Mouse (Mus musculus): ENCODE measurements around the gene Ccdc84. TPM values are rescaled to one million over a fixed set of nuclear protein-coding genes. Genes with fewer than 3 reads are reported as not detected.
"Not testable (repeated sequence)": the region's sequence is repeated elsewhere in the genome, so short reads cannot be mapped to it uniquely, and the experiment has no call there.

Ccdc84 gene
- polyA plus RNA-seq, 1 experiment from 2014 or later: 27.1 TPM

DNA sequence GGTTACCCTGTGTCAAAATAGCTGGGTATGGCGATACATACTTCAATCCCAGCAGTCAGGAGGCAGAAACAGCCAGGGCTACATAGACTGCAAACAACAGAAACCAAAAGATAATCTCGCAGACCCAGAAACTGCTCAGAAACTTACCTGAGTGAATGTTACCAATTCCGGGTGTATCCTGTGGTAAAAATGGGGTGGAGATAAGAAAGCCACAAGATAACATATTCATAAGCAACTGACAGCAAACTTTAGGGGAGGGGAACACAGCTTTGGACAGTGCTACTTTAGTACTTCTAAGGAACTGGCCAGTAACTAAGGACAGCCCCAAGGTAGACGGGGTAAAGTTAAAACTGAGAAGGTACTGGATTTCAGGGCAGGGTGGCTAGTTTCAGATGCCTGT, 6.1 kb downstream of the Ccdc84 start:
- WGBS: 88% methylated on average over 4 of the region's 4 CpGs
- H3K4me1 ChIP-seq (replicated peaks; ENCODE audit: control insufficient read depth, insufficient read depth, low read length): peaks cover 3% of the 10 kb centered on the region
- no peak overlapping the region for H3K9ac ChIP-seq (ENCODE audit: low read length)
- no peaks in the 10 kb centered on the region for H3K27me3 ChIP-seq (replicated peaks; ENCODE audit: control insufficient read depth, insufficient read depth, low read length)
- H3K36me3 ChIP-seq (ENCODE audit: control insufficient read depth, insufficient read depth, low read length): peaks cover 65% of the 10 kb centered on the region
- ATAC-seq (replicated peaks; ENCODE audit: low FRiP score, low TSS enrichment, low read depth) (no peak), DNase-seq (ENCODE audit: low spot score) (no peak)
- H3K4me2 ChIP-seq (ENCODE audit: low read length): no peak overlapping the region
- no peaks in the 10 kb centered on the region for H3K9me3 ChIP-seq (ENCODE audit: control insufficient read depth, low read length)
- H3K27ac ChIP-seq (ENCODE audit: low read depth): no peak overlapping the region
- no peak overlapping the region for H3K4me3 ChIP-seq (ENCODE audit: low read depth, low read length)

DNA sequence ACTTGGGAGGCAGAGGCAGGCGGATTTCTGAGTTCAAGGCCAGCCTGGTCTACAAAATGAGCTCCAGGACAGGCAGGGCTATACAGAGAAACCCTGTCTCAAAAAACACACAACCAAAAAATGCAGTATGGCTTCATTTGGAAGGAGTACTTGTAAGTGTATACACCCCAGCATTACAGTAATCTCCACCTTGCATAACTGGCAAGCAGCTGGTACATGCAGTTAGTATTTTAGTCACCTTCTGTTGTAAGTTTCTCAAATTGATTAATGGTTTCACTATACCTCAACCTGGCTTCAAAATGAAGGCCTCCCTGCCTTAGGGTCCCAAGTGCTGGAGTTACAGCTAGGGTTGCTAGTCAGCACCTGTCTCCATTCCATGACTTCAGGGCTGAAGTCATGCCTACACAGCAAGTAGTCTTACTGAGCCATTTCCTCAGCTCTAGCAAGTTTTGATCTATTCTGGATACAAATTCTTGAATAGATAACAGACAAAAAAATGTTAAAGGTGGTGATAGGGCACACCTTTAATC, 6.7 kb downstream of the Ccdc84 start:
- H3K4me1 ChIP-seq (replicated peaks; ENCODE audit: control insufficient read depth, insufficient read depth, low read length): no peaks in the 10 kb centered on the region; the same call in 1 of the 2 replicates
- H3K36me3 ChIP-seq (ENCODE audit: control insufficient read depth, insufficient read depth, low read length): peaks cover 65% of the 10 kb centered on the region
- ATAC-seq (replicated peaks; ENCODE audit: low FRiP score, low TSS enrichment, low read depth): no peak
- no peak for DNase-seq (ENCODE audit: low spot score)
- 91% methylated on average over 1 of the region's 1 CpGs for WGBS
- H3K9ac ChIP-seq (ENCODE audit: low read length): no peak overlapping the region
- H3K9me3 ChIP-seq (ENCODE audit: control insufficient read depth, low read length): no peaks in the 10 kb centered on the region
- H3K4me2 ChIP-seq (ENCODE audit: low read length): no peak overlapping the region
- H3K27me3 ChIP-seq (replicated peaks; ENCODE audit: control insufficient read depth, insufficient read depth, low read length): no peaks in the 10 kb centered on the region
- H3K4me3 ChIP-seq (ENCODE audit: low read depth, low read length): no peak overlapping the region
- no peak overlapping the region for H3K27ac ChIP-seq (ENCODE audit: low read depth)

DNA sequence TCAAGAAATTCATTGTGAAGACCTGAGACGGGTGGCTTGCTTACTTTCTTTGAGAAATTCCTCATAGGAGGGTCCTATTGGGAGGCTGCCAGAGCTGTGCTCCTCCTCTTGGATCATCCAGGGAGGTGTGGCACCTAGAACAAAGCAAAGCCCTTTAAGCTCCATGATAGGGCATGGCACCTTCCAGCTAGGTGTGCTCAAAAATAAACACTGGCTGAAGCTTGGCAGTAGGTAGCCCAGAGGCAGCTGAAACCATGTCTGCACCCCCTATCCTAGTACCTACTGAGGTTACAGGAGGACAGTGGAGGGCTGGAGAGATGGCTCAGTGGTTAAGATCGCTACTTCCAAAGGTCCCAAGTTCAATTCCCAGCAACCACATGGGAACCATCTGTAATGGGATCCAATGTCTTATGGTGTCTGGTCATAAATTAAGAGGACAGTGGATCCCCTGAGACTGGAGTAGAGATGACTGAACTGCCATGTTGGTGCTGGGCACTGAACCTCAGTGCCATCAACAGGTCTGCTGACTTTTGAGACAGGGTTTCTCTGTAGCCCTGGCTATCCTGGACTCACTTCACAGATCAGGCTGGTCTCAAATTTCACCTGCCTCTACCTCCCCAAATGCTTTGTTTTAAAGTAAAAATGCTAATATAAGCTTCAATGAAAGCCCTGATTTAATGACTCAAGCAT, 7.6 kb downstream of the Ccdc84 start:
- Histone ChIP-seq H3K27me3 (replicated peaks; ENCODE audit: control insufficient read depth, insufficient read depth, low read length) (no peaks in the 10 kb centered on the region), H3K4me1 (replicated peaks; ENCODE audit: control insufficient read depth, insufficient read depth, low read length) (peaks cover 2% of the 10 kb centered on the region; the same call in 1 of the 2 replicates), H3K4me2 (ENCODE audit: low read length) (no peak overlapping the region), H3K27ac (ENCODE audit: low read depth) (no peak overlapping the region), H3K9me3 (ENCODE audit: control insufficient read depth, low read length) (no peaks in the 10 kb centered on the region), H3K4me3 (ENCODE audit: low read depth, low read length) (no peak overlapping the region), H3K9ac (ENCODE audit: low read length) (no peak overlapping the region), H3K36me3 (ENCODE audit: control insufficient read depth, insufficient read depth, low read length) (peaks cover 60% of the 10 kb centered on the region)
- ATAC-seq (replicated peaks; ENCODE audit: low FRiP score, low TSS enrichment, low read depth): no peak
- no peak for DNase-seq (ENCODE audit: low spot score)
- 90% methylated on average over 2 of the region's 2 CpGs for WGBS

DNA sequence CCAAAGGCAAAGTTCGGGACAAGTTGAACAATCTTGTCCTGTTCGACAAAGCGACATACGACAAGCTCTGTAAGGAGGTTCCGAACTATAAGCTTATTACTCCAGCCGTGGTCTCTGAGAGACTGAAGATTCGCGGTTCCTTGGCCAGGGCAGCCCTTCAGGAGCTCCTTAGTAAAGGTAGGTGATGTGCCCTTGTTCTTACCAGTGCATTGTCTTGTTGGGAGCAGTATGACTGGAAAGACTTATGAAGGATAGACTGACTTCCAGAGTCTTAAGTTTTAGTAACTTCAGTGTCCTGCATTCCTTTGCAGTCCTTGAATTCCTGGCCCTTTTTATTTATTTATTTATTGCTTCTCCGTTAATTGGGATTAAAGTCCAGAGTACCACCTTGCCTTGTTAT, 9.7 kb downstream of the Ccdc84 start:
- Histone ChIP-seq H3K36me3 (ENCODE audit: control insufficient read depth, insufficient read depth, low read length) (peaks cover 70% of the 10 kb centered on the region), H3K4me3 (ENCODE audit: low read depth, low read length) (peak overlapping the region; percentile 84), H3K4me2 (ENCODE audit: low read length) (peak overlapping the region; percentile 78), H3K9ac (ENCODE audit: low read length) (peak overlapping the region; percentile 93; the same call in 1 of the 2 replicates)
- 76% methylated on average over 9 of the region's 9 CpGs for WGBS
- H3K27ac ChIP-seq (ENCODE audit: low read depth); H3K9me3 ChIP-seq (ENCODE audit: control insufficient read depth, low read length); DNase-seq (ENCODE audit: low spot score); ATAC-seq (replicated peaks; ENCODE audit: low FRiP score, low TSS enrichment, low read depth); H3K27me3 ChIP-seq (replicated peaks; ENCODE audit: control insufficient read depth, insufficient read depth, low read length); H3K4me1 ChIP-seq (replicated peaks; ENCODE audit: control insufficient read depth, insufficient read depth, low read length): not testable (repeated sequence)

DNA sequence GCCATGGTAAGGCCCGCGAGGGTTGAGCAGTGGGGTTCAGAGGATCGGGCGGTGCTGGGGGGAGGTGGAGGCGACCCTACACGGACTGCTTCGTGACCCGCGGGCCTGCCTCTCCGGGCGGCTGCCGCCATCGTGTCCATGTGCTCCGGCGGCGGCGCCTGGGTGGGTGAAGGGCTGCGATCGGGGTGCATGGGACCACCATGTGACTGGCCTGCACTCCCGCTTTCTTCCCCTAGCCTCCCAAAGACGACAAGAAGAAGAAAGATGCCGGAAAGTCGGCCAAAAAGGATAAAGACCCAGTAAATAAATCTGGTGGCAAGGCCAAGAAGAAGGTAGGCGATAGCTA, 10.6 kb downstream of the Ccdc84 start:
- DNase-seq (ENCODE audit: low spot score): no peak
- no peaks in the 10 kb centered on the region for H3K9me3 ChIP-seq (ENCODE audit: control insufficient read depth, low read length)
- no peaks in the 10 kb centered on the region for H3K27me3 ChIP-seq (replicated peaks; ENCODE audit: control insufficient read depth, insufficient read depth, low read length)
- peak overlapping the region; percentile 93 for H3K27ac ChIP-seq (ENCODE audit: low read depth)
- 0% methylated on average over 24 of the region's 24 CpGs for WGBS
- H3K4me3 ChIP-seq (ENCODE audit: low read depth, low read length): peak overlapping the region; percentile 84
- peak overlapping the region; percentile 78 for H3K4me2 ChIP-seq (ENCODE audit: low read length)
- ATAC-seq (replicated peaks; ENCODE audit: low FRiP score, low TSS enrichment, low read depth): no peak
- peaks cover 68% of the 10 kb centered on the region for H3K36me3 ChIP-seq (ENCODE audit: control insufficient read depth, insufficient read depth, low read length)
- peak overlapping the region; percentile 93 for H3K9ac ChIP-seq (ENCODE audit: low read length)
- H3K4me1 ChIP-seq (replicated peaks; ENCODE audit: control insufficient read depth, insufficient read depth, low read length): peaks cover 2% of the 10 kb centered on the region; the same call in 1 of the 2 replicates

DNA sequence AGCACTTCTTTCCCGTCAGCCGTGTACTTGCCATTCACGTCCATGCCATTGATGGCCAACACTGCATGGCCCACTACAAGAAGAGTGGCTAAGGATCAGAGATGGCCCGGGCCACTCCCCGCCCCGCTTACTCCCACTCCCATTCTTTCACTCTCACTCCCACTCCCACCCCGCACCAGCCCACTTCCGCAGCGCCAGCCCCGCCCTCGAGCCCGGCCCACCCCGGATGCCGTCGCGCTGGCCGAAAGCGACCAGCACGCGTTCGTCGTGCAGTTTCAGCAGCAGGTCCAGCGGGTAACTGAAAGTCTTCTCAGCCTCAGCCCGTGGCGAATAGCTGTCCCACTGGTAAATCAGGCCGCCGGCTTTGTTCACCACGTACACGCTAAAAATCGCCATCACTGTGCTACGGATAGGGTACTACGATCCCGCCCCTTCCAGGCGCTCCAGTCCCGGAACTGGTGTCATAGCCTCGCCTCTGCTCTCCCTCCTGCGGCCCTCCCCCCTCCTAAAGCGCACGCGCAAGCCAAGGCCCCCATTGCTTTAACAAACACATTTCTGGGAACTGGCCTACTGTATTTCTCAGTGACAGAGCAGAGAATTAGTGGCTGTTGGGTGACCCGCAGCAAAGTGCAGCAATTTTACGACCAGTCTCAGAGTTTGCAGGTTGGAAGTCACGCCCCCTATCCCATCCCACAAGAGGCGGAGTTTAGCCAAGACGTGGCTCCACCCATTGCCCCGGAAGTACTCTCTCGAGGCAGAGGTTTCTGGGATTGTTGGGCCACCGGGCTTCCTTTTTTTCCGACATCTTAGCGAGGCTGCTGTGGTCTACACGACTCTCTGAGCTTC, 11.2 kb downstream of the Ccdc84 start, which contains the start of the genes Rps25 and Trappc4:
Gene Rps25 (plus strand): TSS at position 234 of the 846 bp plus-strand sequence.
Gene Trappc4 (minus strand): TSS at position 695 of the 846 bp plus-strand sequence.
- Histone ChIP-seq H3K27me3 (replicated peaks; ENCODE audit: control insufficient read depth, insufficient read depth, low read length) (no peaks in the 10 kb centered on the region), H3K9ac (ENCODE audit: low read length) (peak within 1 kb of the TSS; percentile 93), H3K27ac (ENCODE audit: low read depth) (peak within 1 kb of the TSS; percentile 93), H3K4me1 (replicated peaks; ENCODE audit: control insufficient read depth, insufficient read depth, low read length) (peaks cover 2% of the 10 kb centered on the region; the same call in 1 of the 2 replicates), H3K9me3 (ENCODE audit: control insufficient read depth, low read length) (no peaks in the 10 kb centered on the region), H3K36me3 (ENCODE audit: control insufficient read depth, insufficient read depth, low read length) (peaks cover 69% of the 10 kb centered on the region), H3K4me2 (ENCODE audit: low read length) (peak within 1 kb of the TSS; percentile 78), H3K4me3 (ENCODE audit: low read depth, low read length) (peak within 1 kb of the TSS; percentile 84)
- WGBS: under 1% methylated on average over 51 of the region's 51 CpGs
- DNase-seq (ENCODE audit: low spot score): peak; percentile 99
- ATAC-seq (replicated peaks; ENCODE audit: low FRiP score, low TSS enrichment, low read depth): peak; percentile 92

DNA sequence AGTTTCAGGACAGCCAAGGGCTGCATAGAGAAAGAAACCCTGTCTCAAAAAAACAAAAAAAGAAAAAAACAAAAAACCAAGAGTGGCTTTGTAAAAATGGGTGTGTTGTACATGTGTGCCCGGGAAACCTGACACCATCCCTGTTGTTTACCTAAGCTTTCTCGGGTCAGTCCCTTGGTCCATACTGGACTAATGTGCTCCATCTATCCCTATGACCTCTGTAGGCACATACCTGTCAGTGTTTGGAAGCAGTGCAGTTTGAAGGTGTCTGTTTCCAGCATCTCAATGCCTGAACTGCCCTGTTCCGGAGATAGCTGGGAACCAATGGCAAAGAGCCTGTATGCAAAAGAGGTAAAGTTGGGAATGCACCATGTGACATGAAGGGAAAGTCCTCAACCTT, 13.4 kb downstream of the Ccdc84 start:
- DNase-seq (ENCODE audit: low spot score): no peak
- no peaks in the 10 kb centered on the region for H3K27me3 ChIP-seq (replicated peaks; ENCODE audit: control insufficient read depth, insufficient read depth, low read length)
- H3K9ac ChIP-seq (ENCODE audit: low read length): no peak overlapping the region
- WGBS: 61% methylated on average over 3 of the region's 3 CpGs
- H3K4me2 ChIP-seq (ENCODE audit: low read length): no peak overlapping the region
- ATAC-seq (replicated peaks; ENCODE audit: low FRiP score, low TSS enrichment, low read depth): no peak
- H3K4me3 ChIP-seq (ENCODE audit: low read depth, low read length): no peak overlapping the region
- H3K36me3 ChIP-seq (ENCODE audit: control insufficient read depth, insufficient read depth, low read length): peaks cover 69% of the 10 kb centered on the region
- no peaks in the 10 kb centered on the region for H3K9me3 ChIP-seq (ENCODE audit: control insufficient read depth, low read length)
- H3K27ac ChIP-seq (ENCODE audit: low read depth): no peak overlapping the region
- peaks cover 2% of the 10 kb centered on the region; the same call in 1 of the 2 replicates for H3K4me1 ChIP-seq (replicated peaks; ENCODE audit: control insufficient read depth, insufficient read depth, low read length)

DNA sequence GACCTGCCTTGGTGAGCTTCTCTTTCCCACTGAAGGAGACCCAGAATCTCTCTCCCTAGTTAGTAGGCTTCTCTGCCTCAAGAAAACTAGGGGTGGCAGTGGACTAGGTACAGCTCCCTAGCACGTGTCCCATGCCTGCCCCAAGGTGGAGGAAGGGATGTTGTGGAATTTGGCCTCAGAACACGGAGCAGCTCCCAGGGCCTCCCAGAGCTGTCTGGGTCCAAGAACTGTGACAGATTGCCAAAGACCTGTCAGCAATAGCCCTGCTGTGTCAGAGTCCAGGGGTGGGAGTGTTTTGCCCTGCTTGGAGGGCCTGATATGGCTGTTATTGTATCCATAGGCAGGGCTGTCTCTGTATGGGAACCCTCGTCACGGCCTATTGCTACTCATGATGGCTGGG, 17.3 kb downstream of the Ccdc84 start:
- H3K27ac ChIP-seq (ENCODE audit: low read depth): no peak overlapping the region; the same call in 1 of the 2 replicates
- no peak overlapping the region for H3K9ac ChIP-seq (ENCODE audit: low read length)
- H3K9me3 ChIP-seq (ENCODE audit: control insufficient read depth, low read length): no peaks in the 10 kb centered on the region
- no peaks in the 10 kb centered on the region for H3K27me3 ChIP-seq (replicated peaks; ENCODE audit: control insufficient read depth, insufficient read depth, low read length)
- H3K4me2 ChIP-seq (ENCODE audit: low read length): no peak overlapping the region
- peaks cover 5% of the 10 kb centered on the region; the same call in 1 of the 2 replicates for H3K4me1 ChIP-seq (replicated peaks; ENCODE audit: control insufficient read depth, insufficient read depth, low read length)
- H3K4me3 ChIP-seq (ENCODE audit: low read depth, low read length): no peak overlapping the region
- ATAC-seq (replicated peaks; ENCODE audit: low FRiP score, low TSS enrichment, low read depth): no peak
- no peak for DNase-seq (ENCODE audit: low spot score)
- 83% methylated on average over 4 of the region's 4 CpGs for WGBS
- H3K36me3 ChIP-seq (ENCODE audit: control insufficient read depth, insufficient read depth, low read length): peaks cover 65% of the 10 kb centered on the region
